Mouse (Mus musculus) heart, postnatal 36 days (tissue): ENCODE measurements around the gene Usp6nl. TPM values are rescaled to one million over a fixed set of nuclear protein-coding genes. Genes with fewer than 3 reads are reported as not detected.
A peak's percentile ranks its signal among the peaks of the same experiment; 100 is the strongest.

ENCODE experiments used
- DNase-seq, 2 experiments: peaks; one replicate each; pipeline ENCODE4 v3.0.0; 2021 to 2022
- intact Hi-C: fragments of 180-260 bp; cut with DNase I; formaldehyde crosslinking; loops from one replicate; pipeline ENCODE4 v1.15.1; 2025
- total RNA-seq, 2 experiments: library from RNA; stranded (reverse); gene quantifications; 2 replicates each; pipeline ENCODE4 v1.2.3; 2021

Usp6nl gene
- total RNA-seq, 2 experiments from 2014 or later = 5.5 to 6.5 TPM

GRCm38 (mm10) chr2:6405059-6406033 lies 82.9 kb downstream of the Usp6nl start:
- intact Hi-C loops = loop anchor here (1.0 kb wide), 2 partner anchors 185 to 212 kb away; no protein-coding TSS in a partner anchor

DNA sequence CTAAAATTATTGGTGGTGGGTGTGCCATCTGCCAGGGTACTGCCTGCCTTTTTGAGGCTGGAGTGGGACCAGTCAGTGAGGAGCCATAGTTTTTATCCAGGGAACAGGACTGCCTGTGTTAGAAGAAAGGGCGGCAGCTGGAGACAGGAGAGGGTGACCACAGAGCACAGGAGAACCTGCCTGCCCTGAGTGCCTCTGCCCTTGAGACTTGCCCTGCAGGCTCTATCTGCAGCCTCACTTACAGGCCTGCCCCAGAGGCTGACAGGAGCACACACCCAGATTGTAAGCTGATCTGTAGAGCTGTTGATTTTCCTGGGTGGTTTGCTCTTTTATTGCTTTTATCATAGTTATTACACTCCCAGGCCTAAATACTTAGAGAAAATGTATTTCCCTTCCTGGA lies 85.2 kb downstream of the Usp6nl start:
- DNase-seq = no peak
- intact Hi-C loops = no loop called here

More at GRCm38 (mm10) chr2:6405059-6406033, 82.9 kb downstream of the Usp6nl start:
- peak; percentile 75 to 76 for DNase-seq

GRCm38 (mm10) chr2:6412645-6413044 lies 90.2 kb downstream of the Usp6nl start:
- no peak for DNase-seq
- intact Hi-C loops = no loop called here

GRCm38 (mm10) chr2:6413723-6414122 lies 91.3 kb downstream of the Usp6nl start:
- DNase-seq = no peak
- intact Hi-C loops = no loop called here

DNA sequence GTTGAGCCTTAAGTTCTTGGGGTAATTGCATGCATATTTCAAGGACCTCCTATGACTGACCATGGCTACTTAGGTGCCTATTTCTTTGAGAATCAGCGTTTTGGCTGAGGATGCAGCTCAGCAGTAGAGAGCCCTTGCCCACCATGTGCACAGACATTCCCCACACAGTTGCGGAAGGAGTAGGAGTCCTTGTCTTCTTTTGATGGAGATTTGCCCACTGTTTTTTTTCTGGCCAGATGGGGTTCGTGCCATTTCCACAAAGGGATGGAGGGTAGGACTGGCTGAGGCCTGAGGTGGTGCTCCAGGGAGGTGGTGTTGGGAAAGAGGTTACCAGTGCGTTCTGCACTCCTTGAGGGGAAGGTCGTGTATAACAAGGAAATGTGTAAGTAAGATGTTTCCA lies 91.9 kb downstream of the Usp6nl start:
- no peak for DNase-seq
- intact Hi-C loops = no loop called here

DNA sequence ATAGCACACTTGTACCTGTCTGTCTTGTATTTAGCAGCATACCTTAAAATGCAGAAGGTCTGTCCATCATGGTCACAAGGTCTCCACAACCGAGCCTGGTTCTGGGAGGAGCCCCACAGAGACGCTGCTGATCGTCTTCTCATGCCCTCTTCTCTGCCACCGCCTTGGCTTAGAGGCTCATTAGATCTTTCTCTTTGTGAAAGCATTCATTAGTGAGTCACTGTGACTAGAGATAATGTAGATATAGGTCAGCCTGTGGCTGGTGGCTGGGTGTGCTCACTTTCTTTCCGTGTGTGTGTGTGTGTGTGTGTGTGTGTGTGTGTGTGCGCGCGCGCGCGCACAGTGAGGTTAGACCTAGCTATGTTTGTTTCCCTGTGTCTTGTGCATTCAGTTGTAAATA lies 94.7 kb downstream of the Usp6nl start:
- DNase-seq = no peak
- intact Hi-C loops = no loop called here

- no peak for DNase-seq
- intact Hi-C loops = no loop called here
Measured at GRCm38 (mm10) chr2:6423661-6424550, 101.4 kb downstream of the Usp6nl start.

DNA sequence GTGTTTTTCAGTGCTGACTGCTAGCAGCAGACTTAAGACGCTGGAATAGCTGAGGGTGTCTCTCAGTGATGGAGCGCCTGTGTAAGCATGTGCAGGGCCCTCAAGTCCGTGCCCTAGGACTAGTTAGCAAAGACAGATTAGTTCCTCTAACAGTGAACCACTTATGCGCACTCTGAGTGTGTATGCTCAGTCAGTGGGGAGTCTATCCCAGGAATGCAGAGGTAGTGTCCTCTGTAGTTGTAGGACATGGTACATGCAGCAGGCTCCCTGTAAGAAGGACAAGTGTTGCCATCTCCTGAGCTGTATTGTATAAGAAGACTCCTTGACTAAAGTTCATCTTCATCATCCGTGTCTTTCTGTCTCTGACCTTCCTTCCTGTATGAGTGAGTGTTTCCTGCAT lies 102.4 kb downstream of the Usp6nl start:
- no peak for DNase-seq
- intact Hi-C loops = no loop called here

DNA sequence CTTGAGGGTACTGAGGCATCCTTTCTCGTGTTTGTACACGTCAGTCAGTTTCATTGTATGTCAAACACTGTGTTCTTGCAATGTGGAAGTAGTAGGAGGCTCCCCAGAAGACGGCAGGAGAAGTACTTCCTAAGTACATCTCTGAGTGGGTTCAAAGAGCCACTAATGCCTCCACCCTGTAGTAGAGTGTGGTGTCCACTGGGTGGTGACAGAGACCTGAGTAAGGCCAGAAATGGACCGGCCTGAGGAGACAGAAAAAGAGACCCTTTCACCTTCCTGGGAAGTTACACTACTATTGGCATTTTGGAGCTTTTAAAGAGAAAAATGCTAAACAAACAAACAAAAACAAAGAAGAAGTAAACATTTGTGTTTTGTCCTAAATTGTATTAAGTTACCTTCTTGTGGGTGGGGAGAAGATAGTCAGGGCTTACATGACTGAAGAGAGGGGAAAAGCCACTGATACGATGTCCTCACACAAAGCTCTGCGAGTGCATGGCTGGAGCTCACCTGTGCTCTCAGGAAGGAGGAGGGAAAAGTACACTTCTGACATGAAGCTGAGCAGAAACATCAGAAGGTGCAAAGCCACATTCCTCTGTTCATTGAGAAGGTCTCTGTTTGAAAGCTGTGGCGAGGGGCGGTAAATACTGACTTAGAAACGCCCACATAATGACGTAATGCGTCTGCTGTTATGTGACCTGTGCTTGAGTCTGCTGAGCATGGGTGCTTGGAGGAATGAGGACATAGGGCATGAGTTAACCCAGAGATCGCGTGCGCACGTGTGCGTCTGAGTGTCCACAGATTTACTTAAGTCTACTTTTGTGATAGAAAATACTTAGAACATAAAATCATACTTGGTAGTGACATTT lies 113.9 kb downstream of the Usp6nl start:
- DNase-seq = peak; percentile 50 to 52
- intact Hi-C loops = loop anchor here (2.0 to 10.0 kb wide), 2 partner anchors 32 to 1948 kb away; no protein-coding TSS in a partner anchor

GRCm38 (mm10) chr2:6441688-6442087 lies 119.2 kb downstream of the Usp6nl start:
- intact Hi-C loops = no loop called here

GRCm38 (mm10) chr2:6442302-6442701 lies 119.8 kb downstream of the Usp6nl start:
- intact Hi-C loops = no loop called here
- no peak for DNase-seq

More at GRCm38 (mm10) chr2:6441688-6442087, 119.2 kb downstream of the Usp6nl start:
- no peak for DNase-seq

GRCm38 (mm10) chr2:6444015-6444414 lies 121.5 kb downstream of the Usp6nl start:
- intact Hi-C loops = no loop called here
- no peak for DNase-seq

DNA sequence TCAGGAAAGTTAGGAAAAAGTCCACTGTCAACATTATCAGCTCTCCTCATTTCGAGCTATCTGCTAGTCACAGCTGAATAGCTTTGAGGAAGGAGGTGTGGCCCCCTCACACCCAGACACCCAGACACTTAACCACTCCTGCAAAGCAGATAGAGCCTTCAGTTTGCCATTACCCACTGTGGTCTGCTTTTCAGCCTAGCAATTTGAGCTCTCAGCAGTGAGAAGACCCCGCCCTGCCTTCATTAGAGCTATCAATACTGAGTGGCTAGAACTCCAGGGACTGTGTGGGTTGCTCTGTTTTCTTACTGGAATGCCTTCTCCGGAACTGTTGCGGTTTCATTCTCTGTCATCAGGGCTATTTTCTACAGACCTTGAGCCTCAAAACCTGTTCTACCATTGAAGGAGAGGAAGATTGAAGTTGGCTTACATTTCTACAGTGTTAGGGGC lies 122.3 kb downstream of the Usp6nl start:
- intact Hi-C loops = no loop called here
- no peak for DNase-seq

DNA sequence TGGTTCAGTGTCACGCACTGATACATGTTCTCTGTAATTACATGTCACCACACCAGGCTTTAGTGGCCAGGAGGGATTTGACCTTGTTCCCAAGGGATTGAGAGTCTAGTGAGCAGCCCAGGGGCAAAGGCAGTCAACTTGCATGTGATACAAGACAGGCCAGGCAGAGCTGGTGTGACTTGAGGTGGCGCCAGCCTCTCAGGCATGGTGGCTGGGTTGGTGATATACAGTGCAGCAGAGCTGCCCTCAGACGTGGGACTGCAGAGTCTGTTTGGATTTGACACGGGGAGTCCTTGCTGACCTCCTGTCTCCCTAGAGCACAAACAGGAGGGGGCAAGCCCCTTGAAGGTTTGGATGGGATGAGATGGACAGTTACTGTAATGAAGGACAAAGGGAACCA lies 123.4 kb downstream of the Usp6nl start:
- intact Hi-C loops = no loop called here
- no peak for DNase-seq

- no peak for DNase-seq
- intact Hi-C loops = no loop called here
Measured at GRCm38 (mm10) chr2:6448880-6449279, 126.4 kb downstream of the Usp6nl start.

DNA sequence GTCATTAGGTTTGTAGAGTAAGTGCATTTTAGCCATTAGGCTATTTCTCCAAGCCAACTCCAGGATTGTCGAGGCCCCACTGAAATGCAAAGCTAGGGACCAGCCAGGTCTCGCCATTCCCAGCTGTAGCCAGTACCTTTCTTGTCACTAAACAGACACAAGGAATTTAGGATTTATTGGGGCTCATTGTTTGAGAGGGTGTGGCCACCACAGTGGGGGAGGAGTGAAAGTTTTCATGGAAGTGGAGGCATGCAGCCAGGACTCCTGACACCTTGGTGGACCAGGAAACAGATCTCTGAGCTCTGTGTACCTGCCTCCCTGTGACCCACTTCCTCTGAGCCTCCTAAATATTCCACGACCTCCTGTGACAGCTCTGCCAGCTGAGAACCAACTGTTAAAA lies 127.2 kb downstream of the Usp6nl start:
- DNase-seq = no peak
- intact Hi-C loops = no loop called here

DNA sequence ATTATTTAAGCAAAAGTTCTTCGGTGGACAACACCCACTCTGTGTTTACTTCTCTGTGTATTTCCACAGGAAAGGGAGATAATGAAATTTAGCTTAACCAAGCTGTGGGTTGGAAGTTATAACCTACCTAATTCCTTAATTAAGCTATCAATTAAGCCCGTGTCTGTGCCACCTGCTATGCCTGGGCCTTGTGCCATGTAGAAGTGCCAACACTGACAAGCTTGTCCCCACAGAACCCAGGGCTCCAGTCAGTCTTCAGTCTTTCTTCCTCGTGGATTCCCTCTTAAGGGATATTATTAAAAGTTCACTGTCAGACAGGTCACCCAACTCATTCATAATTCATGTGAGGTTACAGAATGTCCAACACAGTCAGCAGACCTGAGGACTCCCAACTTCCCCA lies 128.1 kb downstream of the Usp6nl start:
- DNase-seq = no peak
- intact Hi-C loops = no loop called here

DNA sequence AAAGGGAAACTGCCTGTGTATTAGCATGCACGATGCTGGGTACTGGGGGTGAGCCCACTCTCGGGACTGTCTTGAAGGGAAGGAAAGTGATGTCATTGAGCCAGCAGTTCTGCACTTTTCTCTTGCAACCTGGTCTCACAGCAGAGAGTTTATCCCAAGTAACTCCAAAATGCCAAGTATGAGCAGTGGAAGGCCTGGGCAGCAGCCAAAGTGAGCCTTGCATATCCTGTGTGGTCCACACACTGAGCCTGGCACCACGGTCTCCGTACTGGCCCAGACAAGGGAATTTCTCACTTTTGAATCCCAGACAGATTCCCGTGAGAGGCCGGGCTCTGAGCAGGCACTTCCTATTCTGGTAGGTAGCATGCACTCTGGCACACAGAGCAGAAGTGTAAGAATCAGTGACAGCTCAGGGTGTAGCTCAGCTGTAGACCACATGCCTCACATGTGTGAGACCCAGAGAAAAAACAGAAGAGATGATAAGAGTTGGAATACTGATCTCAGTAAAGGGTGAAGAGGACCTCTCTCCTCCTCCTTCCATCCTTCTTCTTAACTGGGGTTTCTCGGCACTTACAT lies 132.6 kb downstream of the Usp6nl start:
- intact Hi-C loops = no loop called here

GRCm38 (mm10) chr2:6459282-6460047 lies 137.0 kb downstream of the Usp6nl start:
- DNase-seq = no peak
- intact Hi-C loops = no loop called here

More for the DNA sequence above, 132.6 kb downstream of the Usp6nl start:
- no peak for DNase-seq
